Mouse (Mus musculus) fat pad, adult 2 months (tissue): ENCODE data around the gene Defb25.

Experiments
- DNase-seq: peaks from one replicate; pipeline ENCODE4 v3.0.0-alpha.2; 2011; ENCODE audit warnings: low read depth, low spot score; ENCODE audit errors: extremely low read depth

Defb25 gene

GRCm38 (mm10) chr2:152573484-152573883, 49.4 kb downstream of the Defb25 start:
- DNase-seq: no peak
